Mouse (Mus musculus): ENCODE data around the gene Eya4. TPM values are rescaled to one million over a fixed set of nuclear protein-coding genes. Genes with fewer than 3 reads are reported as not detected.
A peak's percentile ranks its signal among the peaks of the same experiment; 100 is the strongest.

Eya4 gene
- polyA plus RNA-seq, 1 experiment from 2014 or later: 0.56 TPM

DNA sequence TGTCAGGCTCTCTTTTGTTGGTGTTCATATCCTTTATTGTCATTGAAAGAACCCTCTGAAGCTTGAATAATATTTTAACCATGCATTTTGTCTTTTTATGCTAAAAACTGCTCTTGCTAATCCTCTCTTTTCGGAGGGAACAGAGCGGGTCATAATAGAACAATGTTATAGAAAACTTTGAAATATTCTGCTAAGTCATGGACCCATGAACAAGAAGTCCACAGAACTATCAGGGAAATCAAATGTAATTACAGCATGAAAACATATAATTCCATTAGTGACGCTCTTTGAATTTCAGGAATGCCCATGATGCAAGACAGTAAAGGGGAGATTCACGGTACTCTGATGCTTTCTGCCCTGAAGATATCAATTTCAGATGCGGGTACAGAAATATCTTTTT lies 224.1 kb downstream of the Eya4 start:
- no peaks in the 10 kb centered on the region for H3K9me3 ChIP-seq
- H3K4me3 ChIP-seq: no peak overlapping the region
- no peaks in the 10 kb centered on the region for H3K36me3 ChIP-seq
- no peak overlapping the region for H3K27ac ChIP-seq (replicated peaks)
- no peaks in the 10 kb centered on the region for H3K27me3 ChIP-seq
- ATAC-seq (ENCODE audit: low FRiP score, low read depth): no peak
- H3K9ac ChIP-seq: no peak overlapping the region
- no peak overlapping the region for H3K4me2 ChIP-seq
- WGBS: 43% methylated on average over 5 of the region's 5 CpGs
- H3K4me1 ChIP-seq (replicated peaks): no peaks in the 10 kb centered on the region

DNA sequence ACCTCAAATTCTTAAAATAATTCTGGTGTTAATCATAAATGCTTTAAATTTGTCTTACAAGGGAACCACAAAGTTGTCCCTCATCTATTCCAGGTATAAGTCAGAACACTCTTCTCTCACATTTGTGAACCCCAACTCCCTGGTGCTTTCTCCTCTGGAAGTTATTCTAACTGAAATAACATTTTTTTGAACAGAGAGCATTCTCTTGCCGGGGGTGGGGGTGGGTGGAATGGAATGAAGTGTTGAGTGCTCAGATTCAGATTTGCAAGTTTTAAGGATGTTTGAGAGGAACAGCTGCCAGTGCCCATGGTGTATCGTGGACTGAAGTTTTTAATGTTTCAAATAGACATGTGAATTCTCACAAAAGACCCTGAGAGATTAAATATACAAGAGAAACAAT lies 230.1 kb downstream of the Eya4 start:
- H3K27ac ChIP-seq (replicated peaks): no peak overlapping the region
- no peak overlapping the region for H3K4me2 ChIP-seq
- H3K9ac ChIP-seq: no peak overlapping the region
- WGBS: 69% methylated on average over 2 of the region's 2 CpGs
- no peak overlapping the region for H3K4me3 ChIP-seq
- ATAC-seq (ENCODE audit: low FRiP score, low read depth): no peak
- no peaks in the 10 kb centered on the region for H3K27me3 ChIP-seq
- H3K9me3 ChIP-seq: no peaks in the 10 kb centered on the region
- H3K36me3 ChIP-seq: no peaks in the 10 kb centered on the region
- H3K4me1 ChIP-seq (replicated peaks): no peaks in the 10 kb centered on the region

DNA sequence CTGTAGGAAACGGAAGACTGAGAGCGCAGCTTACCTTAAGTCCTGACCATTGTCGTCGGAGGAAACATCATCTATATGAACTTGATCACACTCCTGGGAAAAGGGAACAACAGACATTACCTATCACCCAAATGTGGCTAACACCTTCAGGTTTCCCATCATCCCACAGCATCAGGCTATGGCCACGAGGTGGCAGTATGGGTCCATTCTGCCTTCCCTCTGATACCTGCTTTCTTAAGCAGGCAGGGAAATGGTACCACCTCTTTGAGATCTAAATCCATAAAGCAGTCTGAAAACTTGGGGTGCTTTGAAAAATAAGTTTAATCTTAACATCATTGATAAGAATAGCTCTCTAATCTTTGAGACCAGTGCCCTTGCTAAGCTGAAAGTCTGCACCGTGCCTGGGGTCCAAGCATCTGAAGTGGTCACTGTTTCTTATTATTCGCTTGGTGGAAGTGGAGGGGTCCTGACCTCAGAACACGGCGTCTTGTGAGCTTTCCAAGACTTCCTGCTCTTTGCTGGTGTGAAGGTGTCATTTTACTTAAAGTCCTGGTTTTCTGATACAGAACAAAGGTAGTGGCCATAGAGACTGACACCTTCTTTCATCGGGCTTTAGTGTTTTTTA lies 233.7 kb downstream of the Eya4 start:
- Histone ChIP-seq H3K27me3 (no peaks in the 10 kb centered on the region), H3K9ac (no peak overlapping the region), H3K4me2 (no peak overlapping the region), H3K4me1 (replicated peaks) (no peaks in the 10 kb centered on the region), H3K9me3 (no peaks in the 10 kb centered on the region), H3K27ac (replicated peaks) (no peak overlapping the region), H3K4me3 (no peak overlapping the region), H3K36me3 (no peaks in the 10 kb centered on the region)
- whole genome bisulfite sequencing: 50% methylated on average over 10 of the region's 10 CpGs
- peak; percentile 85 for ATAC-seq (ENCODE audit: low FRiP score, low read depth)

DNA sequence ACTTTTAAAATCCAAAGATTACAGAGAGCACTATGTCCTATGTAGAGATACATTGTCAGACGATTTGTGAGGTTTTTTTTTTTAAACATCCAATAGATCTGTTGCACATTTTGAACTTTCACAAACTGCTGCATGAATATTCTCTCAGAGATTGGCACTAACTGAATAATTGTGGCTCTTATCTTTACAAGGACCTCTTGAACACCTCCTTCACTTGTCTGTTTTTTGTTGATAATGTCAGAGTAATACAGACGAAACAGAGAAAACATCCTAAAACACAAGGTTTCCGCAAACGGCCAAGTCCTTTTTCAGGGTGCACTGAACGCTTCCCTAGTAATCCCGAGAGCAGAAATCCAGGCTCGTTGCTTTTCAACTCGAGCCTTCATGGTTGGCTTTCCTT lies 234.5 kb downstream of the Eya4 start:
- no peak overlapping the region for H3K9ac ChIP-seq
- H3K4me3 ChIP-seq: no peak overlapping the region
- no peaks in the 10 kb centered on the region for H3K27me3 ChIP-seq
- WGBS: 82% methylated on average over 8 of the region's 8 CpGs
- no peaks in the 10 kb centered on the region for H3K9me3 ChIP-seq
- H3K36me3 ChIP-seq: no peaks in the 10 kb centered on the region
- H3K4me2 ChIP-seq: no peak overlapping the region
- H3K4me1 ChIP-seq (replicated peaks): no peaks in the 10 kb centered on the region
- no peak overlapping the region for H3K27ac ChIP-seq (replicated peaks)
- no peak for ATAC-seq (ENCODE audit: low FRiP score, low read depth)

DNA sequence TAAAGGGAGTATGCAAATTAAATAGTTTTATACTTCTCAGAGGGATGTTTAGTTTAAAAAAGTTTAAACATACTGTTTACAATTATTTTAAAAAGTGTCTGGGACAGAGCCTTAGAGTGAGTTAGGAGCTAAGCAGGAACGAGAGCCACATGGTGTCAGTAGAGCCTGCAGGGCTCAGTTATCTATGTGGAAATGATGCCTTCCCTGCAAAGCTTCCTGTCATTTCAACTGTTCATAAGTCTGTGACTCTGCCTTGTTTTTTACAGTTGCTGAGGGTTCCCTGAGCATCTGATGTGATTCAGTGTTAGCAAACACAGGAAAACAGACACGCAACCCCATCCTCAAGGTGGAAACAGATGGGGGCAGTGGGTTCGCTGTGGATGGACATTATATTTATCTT lies 235.3 kb downstream of the Eya4 start:
- Histone ChIP-seq H3K36me3 (no peaks in the 10 kb centered on the region), H3K27ac (replicated peaks) (no peak overlapping the region), H3K4me2 (no peak overlapping the region), H3K9ac (no peak overlapping the region), H3K27me3 (no peaks in the 10 kb centered on the region), H3K9me3 (no peaks in the 10 kb centered on the region), H3K4me1 (replicated peaks) (no peaks in the 10 kb centered on the region), H3K4me3 (no peak overlapping the region)
- ATAC-seq (ENCODE audit: low FRiP score, low read depth): no peak
- WGBS: 84% methylated on average over 3 of the region's 3 CpGs

DNA sequence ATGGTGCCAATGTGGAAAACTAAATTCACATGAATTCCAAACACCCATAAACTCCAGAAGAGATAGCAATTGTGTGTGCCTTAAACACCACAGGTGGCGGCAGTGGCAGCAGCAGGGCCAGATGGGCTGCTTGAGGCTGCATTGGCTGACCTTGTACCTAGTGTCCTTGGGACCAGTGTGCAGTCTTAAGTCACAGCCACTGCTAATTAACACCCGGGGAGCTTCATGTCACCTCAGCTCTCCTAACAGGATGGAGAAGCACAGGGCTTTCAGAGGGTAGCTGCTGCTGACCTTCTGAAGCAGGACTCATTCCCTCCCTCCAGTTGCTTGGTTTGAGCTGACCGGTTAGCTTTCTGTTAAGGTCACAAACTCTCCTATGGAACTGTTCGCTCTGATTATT lies 242.5 kb downstream of the Eya4 start:
- no peak for ATAC-seq (ENCODE audit: low FRiP score, low read depth)
- Histone ChIP-seq H3K4me1 (replicated peaks) (no peaks in the 10 kb centered on the region), H3K36me3 (no peaks in the 10 kb centered on the region)

DNA sequence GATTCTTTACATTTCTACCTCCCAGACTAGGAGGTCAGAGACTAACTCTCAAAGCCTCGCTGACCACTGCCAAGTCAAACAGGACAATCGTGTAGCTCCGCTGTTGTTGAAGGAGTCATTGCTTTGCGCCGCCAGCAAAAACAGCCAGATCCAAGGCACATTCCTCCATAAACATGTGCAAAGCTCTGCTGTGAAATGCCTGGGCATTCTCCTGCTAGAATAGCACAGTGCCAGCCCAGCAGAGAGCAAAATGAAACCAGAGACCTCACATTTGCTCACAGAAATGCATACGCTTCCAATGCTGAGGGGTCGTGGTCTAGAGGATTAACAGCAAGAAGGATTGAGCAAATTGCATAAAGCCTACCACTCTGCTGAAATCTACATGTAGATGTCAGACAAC lies 258.1 kb downstream of the Eya4 start:
- Histone ChIP-seq H3K27ac (replicated peaks) (no peak overlapping the region), H3K4me3 (no peak overlapping the region), H3K9me3 (no peaks in the 10 kb centered on the region), H3K4me2 (no peak overlapping the region), H3K27me3 (no peaks in the 10 kb centered on the region), H3K36me3 (no peaks in the 10 kb centered on the region), H3K9ac (no peak overlapping the region), H3K4me1 (replicated peaks) (no peaks in the 10 kb centered on the region)
- 83% methylated on average over 7 of the region's 7 CpGs for WGBS
- no peak for ATAC-seq (ENCODE audit: low FRiP score, low read depth)

More for the DNA sequence above, 242.5 kb downstream of the Eya4 start:
- Histone ChIP-seq H3K4me3 (no peak overlapping the region), H3K9me3 (no peaks in the 10 kb centered on the region), H3K27ac (replicated peaks) (no peak overlapping the region), H3K4me2 (no peak overlapping the region), H3K27me3 (no peaks in the 10 kb centered on the region), H3K9ac (no peak overlapping the region)
- 86% methylated on average over 4 of the region's 4 CpGs for WGBS

DNA sequence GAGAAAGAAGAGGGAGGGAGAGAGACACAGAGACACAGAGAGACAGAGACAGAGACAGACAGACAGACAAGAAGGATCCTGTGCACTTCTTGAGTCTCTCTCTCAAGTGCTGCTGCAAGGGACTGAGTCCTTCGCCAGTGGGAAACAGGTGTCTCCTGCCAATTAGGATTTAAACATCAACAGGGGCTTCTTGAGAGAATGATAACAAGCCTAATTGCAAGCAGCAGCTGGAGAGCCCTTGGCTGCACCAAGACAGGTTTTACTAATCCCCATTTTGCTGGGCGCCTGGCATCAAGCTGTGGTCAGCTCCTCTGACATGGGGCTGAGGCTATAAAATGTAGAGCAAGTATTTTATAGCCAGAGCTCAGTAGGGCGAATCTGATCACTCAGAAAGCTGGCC lies 259.0 kb downstream of the Eya4 start:
- H3K4me2 ChIP-seq: no peak overlapping the region
- no peak overlapping the region for H3K4me3 ChIP-seq
- no peaks in the 10 kb centered on the region for H3K36me3 ChIP-seq
- H3K9ac ChIP-seq: no peak overlapping the region
- 68% methylated on average over 3 of the region's 3 CpGs for WGBS
- no peak overlapping the region for H3K27ac ChIP-seq (replicated peaks)
- no peaks in the 10 kb centered on the region for H3K27me3 ChIP-seq
- H3K9me3 ChIP-seq: no peaks in the 10 kb centered on the region
- no peak for ATAC-seq (ENCODE audit: low FRiP score, low read depth)
- H3K4me1 ChIP-seq (replicated peaks): no peaks in the 10 kb centered on the region

DNA sequence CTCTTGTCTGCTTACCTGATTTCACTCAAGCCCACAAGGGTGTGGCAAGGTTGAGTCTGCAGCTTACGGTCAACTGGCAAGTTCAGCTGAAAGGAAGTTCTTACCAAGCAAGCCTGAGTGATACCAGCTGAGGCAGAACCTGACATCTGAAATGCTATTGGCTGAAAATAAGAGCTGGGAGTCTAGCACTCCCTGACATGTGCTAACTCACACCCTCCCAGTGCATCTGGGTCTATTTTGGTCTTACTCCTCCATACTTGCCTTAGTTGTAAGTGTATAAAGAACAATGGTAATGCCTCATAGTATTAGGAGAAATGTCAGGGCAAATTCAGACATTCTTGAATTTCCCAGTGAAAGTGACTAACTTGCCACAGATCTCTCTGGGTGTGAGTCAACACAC lies 260.3 kb downstream of the Eya4 start:
- Histone ChIP-seq H3K4me1 (replicated peaks) (no peaks in the 10 kb centered on the region), H3K36me3 (no peaks in the 10 kb centered on the region), H3K4me3 (no peak overlapping the region), H3K4me2 (no peak overlapping the region), H3K27ac (replicated peaks) (no peak overlapping the region), H3K9ac (no peak overlapping the region), H3K9me3 (no peaks in the 10 kb centered on the region), H3K27me3 (no peaks in the 10 kb centered on the region)
- WGBS: 94% methylated on average over 1 of the region's 1 CpGs
- no peak for ATAC-seq (ENCODE audit: low FRiP score, low read depth)

DNA sequence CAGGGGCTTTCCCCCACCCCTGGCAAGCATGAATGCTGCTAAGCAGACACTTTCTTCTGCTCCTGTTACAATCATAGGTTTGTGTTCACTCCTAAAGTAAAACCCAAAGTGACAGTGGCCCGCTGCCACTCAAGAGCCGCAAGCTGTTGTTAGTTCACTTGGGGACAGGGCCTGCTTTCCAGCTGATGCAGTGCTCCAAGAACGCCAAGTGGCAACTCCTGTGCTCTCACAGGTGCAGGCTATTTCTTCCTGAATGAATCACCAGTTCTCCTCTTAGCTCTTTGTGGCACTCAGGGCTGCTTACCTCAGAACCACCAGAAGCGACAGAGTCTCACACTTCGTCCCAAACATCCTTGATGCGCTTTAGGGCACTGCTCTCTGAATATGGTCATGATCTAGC lies 261.3 kb downstream of the Eya4 start:
- H3K27ac ChIP-seq (replicated peaks): no peak overlapping the region
- H3K9ac ChIP-seq: no peak overlapping the region
- no peaks in the 10 kb centered on the region for H3K4me1 ChIP-seq (replicated peaks)
- no peak overlapping the region for H3K4me3 ChIP-seq
- no peaks in the 10 kb centered on the region for H3K9me3 ChIP-seq
- no peaks in the 10 kb centered on the region for H3K27me3 ChIP-seq
- no peak for ATAC-seq (ENCODE audit: low FRiP score, low read depth)
- H3K4me2 ChIP-seq: no peak overlapping the region
- H3K36me3 ChIP-seq: no peaks in the 10 kb centered on the region
- WGBS: 92% methylated on average over 6 of the region's 6 CpGs

DNA sequence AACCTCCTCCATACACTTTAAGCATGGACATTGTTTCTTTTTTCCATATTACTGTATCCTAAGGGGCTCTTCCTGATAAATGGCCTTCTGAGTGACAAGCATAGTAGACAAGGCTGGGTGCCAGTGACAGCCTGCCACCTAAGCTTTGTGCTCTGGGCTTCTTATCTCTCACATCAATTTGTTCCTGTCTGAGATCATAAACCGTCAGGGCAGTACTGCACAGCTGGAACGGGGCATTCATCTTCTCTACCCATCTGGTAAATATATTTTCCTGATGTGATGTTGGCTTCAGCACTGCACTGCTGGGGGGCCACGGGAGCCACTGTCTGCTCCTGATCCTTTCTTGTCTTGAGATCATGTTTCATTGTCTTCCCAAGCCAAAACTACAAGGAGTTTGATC lies 261.8 kb downstream of the Eya4 start:
- 56% methylated on average over 3 of the region's 3 CpGs for WGBS
- H3K4me1 ChIP-seq (replicated peaks): no peaks in the 10 kb centered on the region
- H3K27me3 ChIP-seq: no peaks in the 10 kb centered on the region
- no peak overlapping the region for H3K9ac ChIP-seq
- no peak for ATAC-seq (ENCODE audit: low FRiP score, low read depth)
- H3K27ac ChIP-seq (replicated peaks): no peak overlapping the region
- no peak overlapping the region for H3K4me2 ChIP-seq
- H3K9me3 ChIP-seq: no peaks in the 10 kb centered on the region
- no peak overlapping the region for H3K4me3 ChIP-seq
- no peaks in the 10 kb centered on the region for H3K36me3 ChIP-seq

DNA sequence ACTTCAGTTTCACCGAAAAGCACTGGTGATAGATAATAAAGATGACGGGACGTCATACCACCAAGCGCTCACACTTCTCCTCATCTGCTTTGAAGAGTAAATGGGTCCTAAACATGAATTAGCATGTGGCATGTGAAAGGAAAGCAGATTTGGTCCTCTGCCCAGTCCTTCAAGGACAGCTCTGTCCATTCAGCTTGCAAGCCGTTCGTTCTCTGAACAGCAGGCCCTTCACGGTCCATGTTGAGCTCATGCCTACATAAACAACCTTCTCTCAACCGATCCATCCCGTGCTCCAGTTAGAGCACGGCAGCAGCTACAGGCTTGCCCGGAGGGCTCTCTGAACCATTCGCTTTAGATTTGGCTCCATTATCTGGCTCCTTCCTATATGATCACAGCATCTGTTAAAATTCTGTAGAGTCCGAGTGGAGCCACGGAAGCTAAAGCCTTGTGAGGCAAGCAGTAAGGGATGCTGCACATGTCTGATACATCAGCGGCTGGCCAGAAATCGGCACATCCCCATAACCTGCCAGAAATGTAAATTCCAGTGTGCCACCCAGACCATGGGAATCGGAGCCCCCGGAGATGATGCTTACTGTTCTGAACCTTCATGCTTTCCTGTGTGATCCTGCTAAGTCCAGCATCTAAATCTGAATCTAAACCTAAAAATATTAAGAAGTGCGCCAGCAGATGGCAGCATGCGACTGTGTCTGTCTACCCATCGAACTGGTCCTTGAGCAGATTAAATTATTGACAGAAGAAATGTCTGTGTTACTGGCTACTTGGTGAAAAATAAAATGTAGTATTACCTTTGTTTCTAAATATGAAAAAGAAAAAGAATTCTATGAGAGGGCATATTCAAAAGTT lies 264.0 kb downstream of the Eya4 start:
- peak; percentile 64; the same call in 1 of the 2 replicates for ATAC-seq (ENCODE audit: low FRiP score, low read depth)
- H3K9ac ChIP-seq: no peak overlapping the region
- H3K36me3 ChIP-seq: no peaks in the 10 kb centered on the region
- no peaks in the 10 kb centered on the region for H3K9me3 ChIP-seq
- no peak overlapping the region for H3K27ac ChIP-seq (replicated peaks)
- H3K27me3 ChIP-seq: no peaks in the 10 kb centered on the region
- H3K4me2 ChIP-seq: no peak overlapping the region
- H3K4me1 ChIP-seq (replicated peaks): no peaks in the 10 kb centered on the region
- WGBS: 72% methylated on average over 21 of the region's 21 CpGs
- no peak overlapping the region for H3K4me3 ChIP-seq

DNA sequence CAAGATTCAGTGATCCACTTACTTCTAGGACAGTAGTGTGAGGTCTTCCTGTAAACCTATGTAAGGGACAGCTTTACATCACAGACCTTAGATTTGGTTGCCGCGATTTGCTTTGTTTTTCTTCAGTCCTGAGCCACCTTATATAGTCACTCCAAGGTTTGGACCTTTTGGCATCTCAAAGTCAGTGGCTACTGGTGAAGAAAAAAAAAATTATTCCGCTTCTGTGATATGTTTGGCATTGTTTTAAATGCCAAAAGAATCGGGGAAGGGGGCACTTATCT lies 269.1 kb downstream of the Eya4 start:
- no peak overlapping the region for H3K4me3 ChIP-seq
- WGBS: 35% methylated on average over 4 of the region's 4 CpGs
- no peaks in the 10 kb centered on the region for H3K4me1 ChIP-seq (replicated peaks)
- H3K9me3 ChIP-seq: no peaks in the 10 kb centered on the region
- no peak for ATAC-seq (ENCODE audit: low FRiP score, low read depth)
- H3K27me3 ChIP-seq: no peaks in the 10 kb centered on the region
- H3K36me3 ChIP-seq: no peaks in the 10 kb centered on the region
- H3K9ac ChIP-seq: no peak overlapping the region
- no peak overlapping the region for H3K27ac ChIP-seq (replicated peaks)
- H3K4me2 ChIP-seq: no peak overlapping the region

Measured in hindbrain, embryonic 15.5 days (tissue).